Comparison of ENCODE assay signal across 17 mouse cellular contexts in the genomic region with DNA sequence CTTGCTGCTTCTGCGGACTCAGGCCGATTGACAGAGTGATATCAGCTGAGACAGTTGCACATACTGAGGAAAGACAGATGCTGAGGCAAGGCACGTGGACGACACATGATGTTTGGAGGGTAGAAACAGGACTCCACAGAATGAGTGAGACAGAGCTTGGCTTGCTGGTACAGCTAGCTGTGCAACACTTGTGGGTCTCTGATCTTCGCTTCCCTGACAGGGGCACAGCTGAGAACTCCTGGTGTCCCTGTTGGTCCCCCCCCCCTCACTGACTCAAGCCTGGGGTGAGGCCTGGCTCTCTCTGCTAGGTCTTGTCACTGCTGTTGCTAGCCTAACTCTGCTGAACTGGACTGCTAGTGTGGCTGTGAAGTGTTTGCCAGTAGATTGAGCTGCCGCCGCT.
"Had no signal": no experiment of that assay in that cellular context is flagged by ENCODE, and none has a peak within 500 bp of the region (broad histone marks: within the 10 kb centered on the region; RNA-seq: fewer than 3 reads in every experiment).

No protein-coding gene starts in this region.

- H3K36me3 ChIP-seq: midbrain, embryonic 15.5 days; neural tube, embryonic 15.5 days had no signal

- H3K27ac ChIP-seq: midbrain, embryonic 13.5 days; midbrain, embryonic 15.5 days; neural tube, embryonic 13.5 days; neural tube, embryonic 15.5 days had no signal

- H3K27me3 ChIP-seq: midbrain, embryonic 13.5 days; midbrain, embryonic 15.5 days; neural tube, embryonic 13.5 days; neural tube, embryonic 15.5 days had no signal

- H3K9ac ChIP-seq: lung, embryonic 14.5 days; midbrain, embryonic 13.5 days; midbrain, embryonic 15.5 days; neural tube, embryonic 13.5 days; neural tube, embryonic 15.5 days had no signal

- H3K4me3 ChIP-seq: midbrain, embryonic 13.5 days; midbrain, embryonic 15.5 days; myocyte; neural tube, embryonic 13.5 days; neural tube, embryonic 15.5 days had no signal

- H3K9me3 ChIP-seq: midbrain, embryonic 13.5 days; midbrain, embryonic 15.5 days; neural tube, embryonic 13.5 days; neural tube, embryonic 15.5 days had no signal

- DNase-seq: lung, embryonic 14.5 days; lung, postnatal 10 days; lung, postnatal 4 days; retina, postnatal 1 day; right cerebral cortex, adult 18-20 months; right cerebral cortex, postnatal 25 days; right cerebral cortex, postnatal 4 days; spleen, adult 18-20 months; thymus, adult 18-20 months; thymus, postnatal 14 days; thymus, postnatal 36 days had no signal

- ATAC-seq: midbrain, embryonic 13.5 days; midbrain, embryonic 15.5 days had no signal

- H3K4me2 ChIP-seq: lung, embryonic 14.5 days; midbrain, embryonic 11.5 days; midbrain, embryonic 13.5 days; midbrain, embryonic 15.5 days; neural tube, embryonic 13.5 days; neural tube, embryonic 15.5 days had no signal
